Mouse (Mus musculus): ENCODE data around the gene Spen.

DNA sequence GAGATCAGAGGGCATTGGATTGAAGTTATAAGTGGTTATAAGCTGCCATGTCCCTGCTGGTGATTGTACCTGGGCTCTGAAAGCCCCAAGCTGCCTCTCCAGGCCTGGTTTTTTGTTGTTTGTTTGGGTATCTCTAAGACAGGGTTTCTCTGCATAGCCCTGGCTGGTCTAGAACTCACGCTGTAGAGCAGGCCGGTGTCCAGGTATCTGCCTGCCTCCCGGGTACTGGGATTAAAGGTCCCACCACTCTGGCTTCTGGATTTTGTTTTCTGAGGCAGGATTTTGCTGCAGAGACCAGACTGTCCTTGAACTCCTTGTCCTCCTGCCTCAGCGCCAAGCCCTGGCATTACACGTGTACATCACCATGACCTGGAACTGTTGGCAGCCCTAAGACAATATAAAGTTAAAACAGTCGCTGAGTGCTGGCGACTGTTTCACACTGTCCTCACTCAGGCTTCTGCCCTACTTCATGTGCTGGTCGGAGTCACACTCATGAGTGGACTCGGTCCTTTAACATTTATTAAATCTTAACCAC lies 86.4 kb downstream of the Spen start:
- no peak for TF ChIP-seq POLR2A (IDR thresholded peaks at IDR 0.05; ENCODE audit: control insufficient read depth, extremely low read depth, insufficient read depth, low read length, poor library complexity)
- TF ChIP-seq CTCF (IDR thresholded peaks at IDR 0.05; ENCODE audit: borderline replicate concordance, control insufficient read depth, extremely low read depth, insufficient read depth, low read length, poor library complexity), result no peak

Measured in thymus, adult 2 months (tissue).